Mouse (Mus musculus): ENCODE results near the gene Cenpx. TPM values are rescaled to one million over a fixed set of nuclear protein-coding genes. Genes with fewer than 3 reads are reported as not detected.

Cenpx gene
- polyA plus RNA-seq, 1 experiment from 2014 or later = 157 TPM

DNA sequence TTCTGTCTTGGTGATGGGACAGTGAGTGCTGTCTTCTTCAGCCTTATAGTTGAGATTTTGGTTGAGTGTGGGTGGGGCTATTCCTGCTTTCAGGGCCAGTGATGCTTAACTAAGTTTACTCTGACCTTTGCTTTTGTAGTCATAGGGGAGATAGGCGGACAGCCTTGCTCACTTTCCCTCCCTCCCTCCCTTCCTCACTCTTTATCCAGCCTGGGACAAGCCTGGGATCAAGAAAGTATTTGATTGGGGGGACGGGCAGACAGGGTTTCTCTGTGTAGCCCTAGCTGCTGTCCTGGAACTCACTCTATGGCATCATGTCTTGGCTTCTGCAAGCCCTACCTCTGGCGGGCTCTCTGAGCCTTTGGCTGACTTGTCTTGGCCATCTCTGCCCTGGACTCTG, 20.1 kb downstream of the Cenpx start:
- Histone ChIP-seq H3K4me1 (ENCODE audit: control insufficient read depth, insufficient read depth, low read length) (peaks cover 39% of the 10 kb centered on the region), H3K27me3 (ENCODE audit: control insufficient read depth, insufficient read depth, low read length) (no peaks in the 10 kb centered on the region), H3K4me3 (ENCODE audit: low read length) (no peak overlapping the region), H3K4me2 (replicated peaks; ENCODE audit: low read depth, low read length) (no peak overlapping the region), H3K36me3 (ENCODE audit: control insufficient read depth, insufficient read depth, low read length) (peaks cover 24% of the 10 kb centered on the region), H3K9me3 (ENCODE audit: control insufficient read depth, low read length) (no peaks in the 10 kb centered on the region), H3K27ac (ENCODE audit: low read depth, low read length) (no peak overlapping the region), H3K9ac (ENCODE audit: low read depth, low read length) (no peak overlapping the region)
- WGBS = 77% methylated on average over 3 of the region's 3 CpGs
- ATAC-seq (ENCODE audit: low FRiP score, low TSS enrichment) = no peak

DNA sequence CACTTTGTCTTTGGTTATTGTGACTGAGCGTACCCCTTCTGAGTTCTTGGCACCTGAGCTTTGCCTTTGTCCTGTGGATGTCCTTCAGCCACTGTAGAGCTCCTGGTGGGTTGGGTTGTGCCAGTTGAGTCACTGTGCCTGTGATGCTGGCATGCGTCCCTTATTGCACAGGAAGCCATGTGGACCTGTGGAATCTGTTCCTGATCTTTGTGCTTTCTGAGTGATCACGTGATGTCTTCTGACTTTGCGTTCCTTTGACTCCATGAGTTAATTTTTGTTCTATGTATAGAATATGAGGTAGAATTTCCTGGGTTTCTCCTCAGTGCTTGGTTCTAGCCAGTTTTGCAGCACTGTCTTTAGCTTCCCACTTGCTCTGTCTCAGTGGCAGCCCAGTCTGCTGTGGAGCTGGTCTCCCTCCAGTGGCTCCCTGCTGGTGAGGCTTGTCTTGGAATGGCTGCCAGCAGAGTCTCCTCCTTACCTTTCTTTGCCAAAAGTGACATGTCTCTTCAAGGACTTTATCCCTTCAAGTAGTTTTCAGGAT, 21.0 kb downstream of the Cenpx start:
- Histone ChIP-seq H3K4me3 (ENCODE audit: low read length) (no peak overlapping the region), H3K4me2 (replicated peaks; ENCODE audit: low read depth, low read length) (no peak overlapping the region), H3K27me3 (ENCODE audit: control insufficient read depth, insufficient read depth, low read length) (no peaks in the 10 kb centered on the region), H3K9ac (ENCODE audit: low read depth, low read length) (no peak overlapping the region), H3K27ac (ENCODE audit: low read depth, low read length) (no peak overlapping the region), H3K36me3 (ENCODE audit: control insufficient read depth, insufficient read depth, low read length) (peaks cover 29% of the 10 kb centered on the region), H3K4me1 (ENCODE audit: control insufficient read depth, insufficient read depth, low read length) (peaks cover 30% of the 10 kb centered on the region), H3K9me3 (ENCODE audit: control insufficient read depth, low read length) (no peaks in the 10 kb centered on the region)
- no peak for ATAC-seq (ENCODE audit: low FRiP score, low TSS enrichment)
- 92% methylated on average over 4 of the region's 4 CpGs for WGBS

DNA sequence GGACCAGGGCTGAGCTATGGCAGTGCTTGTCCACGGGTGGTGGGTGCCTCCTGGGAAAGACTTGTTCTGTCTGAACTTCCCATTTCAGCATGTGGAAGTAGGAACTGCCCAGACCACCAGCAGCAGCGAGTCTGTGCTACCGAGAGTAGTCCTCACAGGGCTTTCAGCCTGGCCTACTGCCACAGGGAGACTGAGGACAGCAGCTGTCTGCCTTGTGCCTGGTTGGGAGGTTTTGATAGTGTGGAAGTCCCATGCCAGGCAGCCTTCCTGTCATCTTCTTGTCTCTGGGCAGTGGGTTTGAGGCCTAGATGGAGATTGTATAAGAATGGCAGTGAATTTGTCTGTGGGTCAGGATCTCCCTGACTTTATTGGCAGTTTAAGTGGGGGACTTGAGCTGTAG, 24.2 kb downstream of the Cenpx start:
- H3K4me1 ChIP-seq (ENCODE audit: control insufficient read depth, insufficient read depth, low read length) = no peaks in the 10 kb centered on the region
- no peak overlapping the region for H3K9ac ChIP-seq (ENCODE audit: low read depth, low read length)
- ATAC-seq (ENCODE audit: low FRiP score, low TSS enrichment) = no peak
- no peaks in the 10 kb centered on the region for H3K9me3 ChIP-seq (ENCODE audit: control insufficient read depth, low read length)
- peaks cover 34% of the 10 kb centered on the region for H3K36me3 ChIP-seq (ENCODE audit: control insufficient read depth, insufficient read depth, low read length)
- no peaks in the 10 kb centered on the region for H3K27me3 ChIP-seq (ENCODE audit: control insufficient read depth, insufficient read depth, low read length)
- no peak overlapping the region for H3K4me2 ChIP-seq (replicated peaks; ENCODE audit: low read depth, low read length)
- H3K4me3 ChIP-seq (ENCODE audit: low read length) = no peak overlapping the region
- H3K27ac ChIP-seq (ENCODE audit: low read depth, low read length) = no peak overlapping the region
- WGBS = 83% methylated on average over 3 of the region's 3 CpGs

DNA sequence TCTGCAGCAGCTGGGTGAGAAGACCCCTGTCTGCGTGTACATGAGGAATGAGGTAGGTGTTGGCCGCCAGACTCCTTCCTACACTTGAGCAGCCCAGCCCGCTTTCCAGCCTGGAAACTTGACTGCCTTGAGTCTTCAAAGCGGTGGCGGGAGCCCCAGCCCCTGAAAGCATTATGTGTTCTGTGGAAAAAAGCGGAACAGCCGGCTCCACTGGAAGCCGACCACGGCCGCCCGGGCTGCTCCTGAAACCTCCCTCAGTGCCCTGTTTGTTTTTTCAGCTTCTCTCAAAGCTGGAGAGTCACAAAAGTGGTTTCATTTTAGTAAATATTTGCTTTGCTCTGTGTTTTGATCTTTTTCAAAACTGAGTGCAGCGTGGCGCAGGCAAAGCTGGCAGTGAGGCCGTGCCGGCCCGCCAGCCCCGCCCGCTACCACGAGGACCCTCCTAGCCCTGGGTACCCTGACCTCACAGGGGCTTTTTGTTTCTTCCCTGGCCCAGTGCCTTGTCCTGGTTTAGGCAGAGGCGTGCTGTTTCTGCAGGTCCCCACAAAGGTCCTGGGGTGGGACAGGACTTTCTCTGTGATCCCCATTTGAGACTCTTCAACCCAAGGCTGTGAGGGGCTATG, 26.8 kb downstream of the Cenpx start:
- H3K4me1 ChIP-seq (ENCODE audit: control insufficient read depth, insufficient read depth, low read length) = no peaks in the 10 kb centered on the region
- H3K27me3 ChIP-seq (ENCODE audit: control insufficient read depth, insufficient read depth, low read length) = no peaks in the 10 kb centered on the region
- H3K27ac ChIP-seq (ENCODE audit: low read depth, low read length) = peak overlapping the region; percentile 42
- no peak for ATAC-seq (ENCODE audit: low FRiP score, low TSS enrichment)
- peaks cover 41% of the 10 kb centered on the region for H3K36me3 ChIP-seq (ENCODE audit: control insufficient read depth, insufficient read depth, low read length)
- 74% methylated on average over 20 of the region's 20 CpGs for WGBS
- no peaks in the 10 kb centered on the region for H3K9me3 ChIP-seq (ENCODE audit: control insufficient read depth, low read length)
- H3K4me2 ChIP-seq (replicated peaks; ENCODE audit: low read depth, low read length) = no peak overlapping the region
- no peak overlapping the region for H3K9ac ChIP-seq (ENCODE audit: low read depth, low read length)
- H3K4me3 ChIP-seq (ENCODE audit: low read length) = no peak overlapping the region

DNA sequence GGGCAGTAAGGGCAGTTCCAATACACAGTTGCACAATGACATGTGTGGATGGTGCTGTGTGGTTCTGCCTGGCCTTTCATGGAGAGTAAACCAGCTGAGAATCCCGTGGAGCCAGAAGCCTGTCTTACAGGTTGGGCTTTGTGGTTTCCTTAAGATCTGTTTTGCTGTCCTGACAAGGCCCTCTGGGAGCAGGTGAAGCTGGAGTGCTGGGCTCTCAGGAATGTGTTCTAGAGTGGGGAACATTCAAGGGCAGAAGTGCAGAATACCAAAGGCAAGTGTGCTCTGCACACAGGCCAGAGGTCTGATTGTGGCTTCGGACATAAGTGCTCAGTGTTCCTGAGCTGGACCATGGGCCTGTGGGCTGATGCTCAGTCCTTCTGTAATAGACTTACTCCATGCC, 28.9 kb downstream of the Cenpx start:
- WGBS = 86% methylated on average over 2 of the region's 2 CpGs
- Histone ChIP-seq H3K4me3 (ENCODE audit: low read length) (no peak overlapping the region), H3K27me3 (ENCODE audit: control insufficient read depth, insufficient read depth, low read length) (no peaks in the 10 kb centered on the region), H3K27ac (ENCODE audit: low read depth, low read length) (no peak overlapping the region), H3K4me1 (ENCODE audit: control insufficient read depth, insufficient read depth, low read length) (no peaks in the 10 kb centered on the region), H3K9me3 (ENCODE audit: control insufficient read depth, low read length) (no peaks in the 10 kb centered on the region), H3K9ac (ENCODE audit: low read depth, low read length) (no peak overlapping the region), H3K36me3 (ENCODE audit: control insufficient read depth, insufficient read depth, low read length) (peaks cover 54% of the 10 kb centered on the region), H3K4me2 (replicated peaks; ENCODE audit: low read depth, low read length) (no peak overlapping the region)
- ATAC-seq (ENCODE audit: low FRiP score, low TSS enrichment) = no peak

DNA sequence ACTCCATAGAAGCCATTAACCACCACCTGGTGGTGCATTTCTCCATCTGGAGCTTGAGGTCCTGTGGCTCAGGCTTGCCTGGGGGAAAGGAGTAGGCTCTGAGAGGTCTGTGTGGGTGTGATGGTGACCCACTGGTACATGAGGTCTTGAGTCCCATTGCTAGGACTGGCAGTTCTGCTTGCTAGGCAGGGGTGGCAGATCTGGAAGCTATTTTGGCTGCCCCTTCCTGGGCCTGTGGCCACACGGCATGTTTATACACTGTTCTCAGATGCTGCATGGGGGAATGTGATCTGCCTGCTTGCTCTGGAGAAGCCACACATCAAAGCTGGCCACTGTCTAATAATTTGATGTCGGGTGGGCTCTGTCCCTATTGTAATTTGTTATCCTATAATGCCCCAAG, 29.5 kb downstream of the Cenpx start:
- Histone ChIP-seq H3K27ac (ENCODE audit: low read depth, low read length) (no peak overlapping the region), H3K4me3 (ENCODE audit: low read length) (no peak overlapping the region), H3K9me3 (ENCODE audit: control insufficient read depth, low read length) (no peaks in the 10 kb centered on the region), H3K27me3 (ENCODE audit: control insufficient read depth, insufficient read depth, low read length) (no peaks in the 10 kb centered on the region), H3K4me2 (replicated peaks; ENCODE audit: low read depth, low read length) (no peak overlapping the region), H3K4me1 (ENCODE audit: control insufficient read depth, insufficient read depth, low read length) (no peaks in the 10 kb centered on the region), H3K9ac (ENCODE audit: low read depth, low read length) (no peak overlapping the region), H3K36me3 (ENCODE audit: control insufficient read depth, insufficient read depth, low read length) (peaks cover 50% of the 10 kb centered on the region)
- no peak for ATAC-seq (ENCODE audit: low FRiP score, low TSS enrichment)
- 68% methylated on average over 2 of the region's 2 CpGs for whole genome bisulfite sequencing

DNA sequence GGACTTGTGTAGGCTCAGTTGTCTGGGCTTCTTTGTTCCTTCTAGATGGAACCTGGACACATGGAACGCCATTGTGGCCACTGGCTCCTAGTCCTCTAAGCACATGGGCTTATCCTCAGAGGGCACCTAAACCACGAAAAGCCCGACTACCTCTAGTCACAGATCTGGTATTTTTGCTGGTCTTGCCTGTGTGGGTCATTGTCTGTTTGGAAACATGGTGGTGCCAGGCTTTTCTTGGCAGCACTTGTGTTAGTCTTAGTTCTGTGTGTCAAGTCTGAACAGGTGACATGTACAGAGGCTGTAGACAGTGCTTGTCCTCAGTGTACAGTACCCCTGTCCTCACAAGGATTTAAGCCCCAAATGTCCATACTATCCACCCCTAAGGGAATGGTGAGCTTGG, 30.0 kb downstream of the Cenpx start:
- Histone ChIP-seq H3K9ac (ENCODE audit: low read depth, low read length) (no peak overlapping the region), H3K36me3 (ENCODE audit: control insufficient read depth, insufficient read depth, low read length) (peaks cover 50% of the 10 kb centered on the region), H3K4me2 (replicated peaks; ENCODE audit: low read depth, low read length) (no peak overlapping the region), H3K4me1 (ENCODE audit: control insufficient read depth, insufficient read depth, low read length) (no peaks in the 10 kb centered on the region), H3K9me3 (ENCODE audit: control insufficient read depth, low read length) (no peaks in the 10 kb centered on the region), H3K4me3 (ENCODE audit: low read length) (no peak overlapping the region), H3K27me3 (ENCODE audit: control insufficient read depth, insufficient read depth, low read length) (no peaks in the 10 kb centered on the region), H3K27ac (ENCODE audit: low read depth, low read length) (no peak overlapping the region)
- no peak for ATAC-seq (ENCODE audit: low FRiP score, low TSS enrichment)
- WGBS = 98% methylated on average over 3 of the region's 3 CpGs

DNA sequence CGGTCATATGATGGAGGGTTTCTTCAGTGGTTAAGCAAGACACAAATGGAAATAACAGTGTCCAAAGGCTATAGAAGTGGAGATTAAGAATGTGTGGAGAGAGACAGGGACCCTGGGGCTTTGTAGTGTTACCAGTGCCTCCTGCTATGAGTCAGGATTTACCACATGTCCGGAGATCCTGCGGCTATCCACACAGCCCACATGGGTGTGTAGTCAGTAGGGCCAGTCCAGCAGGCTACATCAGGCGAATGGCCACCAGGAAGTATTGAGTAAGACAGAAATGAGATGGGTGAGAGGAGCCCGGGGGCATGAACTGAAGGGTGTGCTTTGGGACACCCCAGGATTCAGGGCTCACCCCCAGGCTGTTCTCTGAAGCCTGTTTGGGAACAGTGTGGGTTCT, 30.9 kb downstream of the Cenpx start:
- Histone ChIP-seq H3K27ac (ENCODE audit: low read depth, low read length) (no peak overlapping the region), H3K9ac (ENCODE audit: low read depth, low read length) (no peak overlapping the region), H3K36me3 (ENCODE audit: control insufficient read depth, insufficient read depth, low read length) (peaks cover 51% of the 10 kb centered on the region), H3K4me1 (ENCODE audit: control insufficient read depth, insufficient read depth, low read length) (no peaks in the 10 kb centered on the region), H3K9me3 (ENCODE audit: control insufficient read depth, low read length) (no peaks in the 10 kb centered on the region), H3K4me3 (ENCODE audit: low read length) (no peak overlapping the region), H3K27me3 (ENCODE audit: control insufficient read depth, insufficient read depth, low read length) (no peaks in the 10 kb centered on the region), H3K4me2 (replicated peaks; ENCODE audit: low read depth, low read length) (no peak overlapping the region)
- 94% methylated on average over 5 of the region's 5 CpGs for WGBS
- no peak for ATAC-seq (ENCODE audit: low FRiP score, low TSS enrichment)

DNA sequence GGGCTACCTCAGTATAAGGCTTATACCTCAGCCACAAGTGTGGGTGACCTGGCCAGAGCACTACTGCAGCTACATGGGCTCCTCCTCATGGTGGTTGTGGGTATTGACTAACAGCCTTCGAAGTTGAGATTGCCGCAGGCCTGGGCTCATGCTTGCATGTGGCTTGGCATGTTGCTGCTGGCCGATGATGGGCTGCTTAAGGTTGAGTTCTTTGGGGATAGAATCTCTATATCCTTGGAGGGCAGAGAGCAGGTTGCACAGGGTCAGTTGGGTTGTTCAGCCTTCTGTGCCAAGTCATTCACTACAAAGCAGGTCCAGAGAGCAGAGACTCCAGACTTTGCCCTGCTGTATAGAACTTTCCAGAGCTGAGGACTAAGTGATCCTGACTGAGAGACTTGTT, 33.6 kb downstream of the Cenpx start:
- no peak for ATAC-seq (ENCODE audit: low FRiP score, low TSS enrichment)
- H3K27me3 ChIP-seq (ENCODE audit: control insufficient read depth, insufficient read depth, low read length) = no peaks in the 10 kb centered on the region
- no peak overlapping the region for H3K4me2 ChIP-seq (replicated peaks; ENCODE audit: low read depth, low read length)
- H3K36me3 ChIP-seq (ENCODE audit: control insufficient read depth, insufficient read depth, low read length) = peaks cover 53% of the 10 kb centered on the region
- H3K27ac ChIP-seq (ENCODE audit: low read depth, low read length) = no peak overlapping the region
- WGBS = 83% methylated on average over 3 of the region's 3 CpGs
- H3K9me3 ChIP-seq (ENCODE audit: control insufficient read depth, low read length) = no peaks in the 10 kb centered on the region
- H3K9ac ChIP-seq (ENCODE audit: low read depth, low read length) = no peak overlapping the region
- no peak overlapping the region for H3K4me3 ChIP-seq (ENCODE audit: low read length)
- H3K4me1 ChIP-seq (ENCODE audit: control insufficient read depth, insufficient read depth, low read length) = no peaks in the 10 kb centered on the region
